Mouse (Mus musculus) left cerebral cortex, postnatal 25 days (tissue): ENCODE results near the gene Acad11. TPM values are rescaled to one million over a fixed set of nuclear protein-coding genes. Genes with fewer than 3 reads are reported as not detected.

Experiments
- DNase-seq, 2 experiments: peaks; one replicate each; pipeline ENCODE4 v3.0.0; 2022; ENCODE audit warnings: low spot score in 2 of 2, mixed read lengths in 1 of 2
- intact Hi-C: fragments of 180-260 bp; cut with DNase I; formaldehyde crosslinking; loops from one replicate; pipeline ENCODE4 v1.15.1; 2025
- total RNA-seq, 2 experiments: library from RNA; stranded (reverse); gene quantifications; 2 replicates each; pipeline ENCODE4 v1.2.3; 2021

Gene Acad11
- total RNA-seq, result 10 to 100 TPM; 19.6 to 23.8 TPM

DNA sequence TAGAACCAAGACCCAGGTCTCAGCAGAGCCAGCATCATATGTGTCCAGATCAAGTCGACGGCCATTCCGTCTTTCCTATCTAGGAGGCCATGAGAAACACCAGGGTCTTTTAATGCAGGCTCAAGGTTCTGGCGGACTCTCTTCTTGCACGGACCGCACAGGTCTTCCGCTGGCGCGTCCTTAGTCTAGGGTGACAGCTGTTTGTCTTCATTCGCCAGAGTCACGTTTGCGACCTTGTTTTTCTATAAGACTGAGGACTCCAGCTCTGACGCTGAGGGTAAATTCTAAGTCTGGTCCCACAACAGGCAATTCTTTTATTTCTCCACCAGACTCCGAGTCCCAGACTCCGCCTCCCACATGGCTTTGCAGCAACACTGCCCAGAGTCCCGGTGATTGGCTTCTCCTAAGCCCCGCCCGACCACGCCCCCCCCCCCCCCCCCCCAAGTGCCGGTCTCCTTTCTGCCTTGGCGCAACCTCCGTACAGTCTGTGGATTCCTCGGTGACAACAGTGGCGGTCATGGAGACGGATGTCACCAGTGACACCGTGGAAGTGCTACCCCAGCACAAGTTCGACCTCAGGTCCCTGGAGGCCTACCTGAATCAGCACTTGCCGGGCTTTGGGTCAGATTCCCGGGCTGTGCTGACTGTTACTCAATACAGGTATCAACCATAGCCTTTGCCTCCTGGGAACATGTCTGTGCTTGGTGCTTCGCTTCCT, at the start of gene Acad11:
TSS of gene Acad11 (plus strand) at position 134 of the 718 bp plus-strand sequence.
- intact Hi-C loops, result loop anchor here (2.0 kb wide), 1 partner anchor 61 kb away; the partner anchor contains the start of gene Nphp3
- peak; percentile 88 to 92 for DNase-seq

- intact Hi-C loops, result no loop called here
- peak in 1 of 2 experiments; percentile 61 for DNase-seq
These were observed 48.7 kb upstream of the Acad11 start for GRCm38 (mm10) chr9:104014526-104014925.

DNA sequence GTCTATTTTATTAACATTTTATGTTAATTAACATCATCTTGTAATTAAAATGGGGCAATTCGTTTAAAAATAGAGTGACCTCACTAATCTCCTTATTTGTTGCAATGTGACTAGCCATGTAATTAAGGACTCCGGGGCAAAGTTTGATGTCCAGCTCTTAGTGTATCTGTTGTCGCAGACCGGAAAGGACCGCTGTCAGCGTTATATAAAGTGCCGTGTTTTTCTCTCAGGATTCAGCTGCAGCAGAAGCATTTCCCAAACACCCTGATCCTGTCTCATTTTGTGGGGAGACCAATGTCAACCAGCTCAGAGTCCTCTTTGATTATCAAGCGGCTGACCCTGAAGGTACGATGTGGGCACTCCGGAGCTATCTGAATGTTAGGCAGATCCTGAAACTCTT, 42.2 kb upstream of the Acad11 start:
- no peak for DNase-seq
- intact Hi-C loops, result no loop called here

- no peak for DNase-seq
- intact Hi-C loops, result no loop called here
These were observed 36.0 kb upstream of the Acad11 start for GRCm38 (mm10) chr9:104027186-104027585.

GRCm38 (mm10) chr9:104029861-104030260, 33.3 kb upstream of the Acad11 start:
- no peak for DNase-seq
- intact Hi-C loops, result no loop called here

DNA sequence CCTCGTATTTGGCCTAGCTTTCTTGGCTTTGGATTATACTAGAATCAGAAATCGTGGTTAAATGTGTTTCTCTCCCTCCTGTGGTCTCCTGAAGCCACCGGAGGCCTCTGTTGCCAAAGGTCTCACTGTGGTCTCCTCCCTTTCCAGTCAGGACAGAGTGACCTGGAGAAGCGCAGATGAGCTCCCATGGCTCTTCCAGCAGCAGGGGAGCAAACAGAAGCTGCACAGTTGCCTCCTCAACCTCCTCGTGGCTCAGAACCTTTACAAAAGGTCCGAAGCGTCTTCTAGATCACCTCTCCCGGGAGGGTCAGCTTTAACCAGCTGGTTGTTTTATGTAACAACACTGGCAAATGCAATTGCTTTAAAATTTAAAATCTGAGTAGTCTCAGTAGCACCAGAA, 28.9 kb upstream of the Acad11 start:
- no peak for DNase-seq
- intact Hi-C loops, result no loop called here

DNA sequence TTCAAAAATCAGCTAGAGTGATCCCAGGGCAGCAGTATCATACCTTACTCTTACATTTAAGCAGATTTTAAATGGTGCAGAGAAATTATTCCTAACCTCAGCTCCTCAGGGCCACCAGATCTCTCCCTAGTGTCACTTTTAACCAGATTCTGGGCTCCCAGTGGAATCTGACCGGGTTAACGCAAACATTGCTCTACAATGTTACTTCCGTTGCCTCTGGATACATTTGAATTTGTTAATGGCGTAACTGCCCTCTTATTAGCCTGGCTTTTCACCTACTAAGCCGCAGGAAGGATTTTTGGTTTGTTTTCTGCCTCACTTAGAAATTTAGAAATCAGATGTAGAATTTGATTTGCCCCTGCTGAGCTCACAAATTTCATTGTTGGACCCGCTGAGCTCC, 28.5 kb upstream of the Acad11 start:
- intact Hi-C loops, result no loop called here
- no peak for DNase-seq

- intact Hi-C loops, result no loop called here
- peak; percentile 70 for DNase-seq
These were observed 27.7 kb upstream of the Acad11 start for GRCm38 (mm10) chr9:104035261-104036015.

GRCm38 (mm10) chr9:104038266-104038665, 24.9 kb upstream of the Acad11 start:
- intact Hi-C loops, result no loop called here
- DNase-seq, result no peak

- no peak for DNase-seq
- intact Hi-C loops, result no loop called here
These were observed 24.0 kb upstream of the Acad11 start for GRCm38 (mm10) chr9:104039031-104039695.

DNA sequence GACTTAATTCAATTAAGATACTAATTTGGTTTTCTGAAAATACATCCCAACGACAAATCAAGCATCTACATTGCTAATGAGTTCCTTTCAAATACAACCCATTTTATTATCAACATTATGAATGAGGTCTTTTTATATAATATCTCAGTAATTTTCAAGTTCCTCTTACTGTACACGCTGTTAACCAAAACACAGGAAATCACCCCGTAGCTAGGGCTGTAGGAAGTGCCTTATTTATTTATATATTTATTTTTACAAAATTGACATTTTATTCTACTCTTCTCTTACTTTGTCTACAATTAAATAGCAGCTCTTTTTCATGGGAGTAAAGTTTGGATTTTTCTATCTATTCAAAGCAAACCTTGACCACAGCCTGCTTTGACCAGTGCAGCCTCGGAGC, 23.4 kb upstream of the Acad11 start:
- DNase-seq, result no peak
- intact Hi-C loops, result no loop called here

GRCm38 (mm10) chr9:104040362-104040761, 22.8 kb upstream of the Acad11 start, which contains the start of gene Gm28305:
TSS of gene Gm28305 (plus strand) at chr9:104040662.
- no peak for DNase-seq
- intact Hi-C loops, result no loop called here

DNA sequence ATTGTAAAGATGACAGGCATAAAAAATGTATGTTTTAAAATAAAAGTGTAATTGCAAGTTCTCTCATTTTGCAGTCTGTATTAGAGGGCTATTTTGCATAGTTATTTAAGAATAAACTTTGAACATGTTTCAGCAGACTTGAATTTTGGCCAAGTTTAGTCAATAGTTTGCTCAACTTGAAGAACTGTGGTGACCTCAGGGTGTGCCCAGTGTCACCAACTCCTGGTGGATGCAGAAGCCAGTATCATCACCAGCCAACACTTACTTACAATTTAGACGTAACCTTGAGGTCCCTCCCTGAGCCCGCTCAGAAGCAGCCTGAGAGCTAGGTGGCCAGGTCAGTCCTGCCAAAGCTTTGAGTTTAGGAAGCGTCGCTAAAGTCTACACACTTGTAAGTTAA, 19.5 kb upstream of the Acad11 start:
- no peak for DNase-seq
- intact Hi-C loops, result no loop called here

- intact Hi-C loops, result loop anchor here (10.0 kb wide), 1 partner anchor 114 kb away; no protein-coding TSS in a partner anchor
- no peak for DNase-seq
These were observed 12.1 kb upstream of the Acad11 start for GRCm38 (mm10) chr9:104051028-104051427.

DNA sequence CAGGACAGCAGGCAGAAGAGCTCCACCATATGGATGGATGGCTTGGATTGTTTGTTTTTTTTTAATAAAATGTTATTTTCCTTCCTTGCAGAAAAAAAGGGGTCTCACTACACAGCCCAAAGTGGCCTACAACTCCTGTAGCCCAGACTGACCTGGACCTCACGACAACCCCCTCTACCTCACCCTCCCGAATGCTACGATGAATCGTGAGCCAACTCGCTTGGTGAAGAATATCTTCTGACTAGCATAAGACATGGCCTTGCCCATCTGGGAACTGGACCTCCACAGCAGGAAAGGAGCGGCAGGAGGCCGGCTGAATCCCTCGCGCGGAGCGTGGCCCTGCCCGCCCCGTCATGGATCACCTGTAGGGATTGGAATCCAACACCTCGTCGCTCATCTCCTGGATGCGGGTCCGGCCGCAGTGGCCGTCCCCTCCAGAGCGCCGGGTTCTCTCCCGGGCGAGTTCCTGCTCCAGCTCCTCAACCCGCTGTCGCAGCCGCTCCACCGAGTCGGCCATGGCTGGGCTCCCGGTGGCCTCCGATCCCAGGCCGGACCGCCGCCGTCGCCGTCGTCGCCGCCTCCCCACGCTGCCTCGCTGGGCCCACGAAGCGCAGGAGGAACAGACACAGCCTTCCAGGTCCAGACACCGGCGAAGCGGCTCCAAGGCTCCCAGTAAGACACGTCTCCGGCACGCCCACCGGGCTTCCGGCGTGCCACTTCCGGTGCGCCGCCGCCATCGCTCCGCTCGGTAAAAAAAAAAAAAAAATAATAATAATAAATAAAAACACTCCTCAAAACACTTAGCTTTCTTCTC, 540 bp upstream of the Acad11 start, which contains the start of gene Uba5:
TSS of gene Uba5 (minus strand) at position 705 of the 814 bp plus-strand sequence.
- DNase-seq, result peak in 1 of 2 experiments; percentile 79
- intact Hi-C loops, result loop anchor here (2.0 kb wide), 1 partner anchor 60 kb away; the partner anchor contains the start of gene Nphp3

DNA sequence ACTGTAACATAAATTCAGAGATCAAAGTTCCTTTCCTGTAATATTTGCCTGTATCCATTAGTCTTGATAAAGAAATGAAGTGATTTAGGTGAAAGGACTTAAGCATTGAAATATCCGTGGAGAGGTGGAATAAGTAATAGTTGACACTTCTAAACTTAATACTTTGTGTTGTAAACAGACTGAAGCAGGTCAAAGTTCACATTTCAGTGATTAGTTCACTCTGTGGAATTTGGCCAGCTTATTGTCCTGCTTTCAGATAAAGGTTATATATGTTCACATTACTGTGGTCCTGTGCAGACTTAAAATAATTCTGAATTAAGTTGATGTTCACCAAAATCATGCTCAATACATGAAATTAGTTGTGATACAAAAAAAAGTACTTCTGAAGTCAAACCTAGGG, 1.4 kb downstream of the Acad11 start:
- DNase-seq, result no peak
- intact Hi-C loops, result no loop called here

DNA sequence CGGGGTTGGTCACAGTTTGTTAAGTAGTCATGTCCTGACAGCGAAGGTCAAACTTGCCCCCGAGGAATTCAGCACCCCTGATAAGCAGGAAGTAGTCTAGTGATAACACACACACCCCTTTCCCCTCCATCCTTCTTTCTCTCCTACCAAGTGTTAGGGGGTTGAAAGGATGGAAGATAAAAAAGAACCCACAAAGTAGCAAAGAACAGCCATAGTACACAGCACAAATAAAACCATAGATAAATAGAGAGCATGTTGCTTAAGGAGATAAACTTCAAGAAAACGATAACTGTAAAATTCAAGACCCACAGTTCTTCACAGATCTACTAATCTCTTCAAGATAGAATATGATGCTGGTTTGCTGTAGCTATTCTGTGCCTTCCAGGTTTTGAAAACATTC, 7.1 kb downstream of the Acad11 start:
- intact Hi-C loops, result loop anchor here (10.0 kb wide), 2 partner anchors 115 to 235 kb away; no protein-coding TSS in a partner anchor
- DNase-seq, result no peak

GRCm38 (mm10) chr9:104070863-104071604, 7.9 kb downstream of the Acad11 start:
- DNase-seq, result no peak
- intact Hi-C loops, result loop anchor here (10.0 kb wide), 2 partner anchors 114 to 234 kb away; no protein-coding TSS in a partner anchor
